Mouse (Mus musculus) granulocyte monocyte progenitor cell, adult 5-6 weeks (primary cell): ENCODE data around the gene Nup54. TPM values are rescaled to one million over a fixed set of nuclear protein-coding genes. Genes with fewer than 3 reads are reported as not detected.

ENCODE experiments used
- ATAC-seq: replicated peaks from 2 replicates; pipeline ENCODE4 v1.8.0; 2016; ENCODE audit warnings: mild to moderate bottlenecking, moderate TSS enrichment, inconsistent platforms; ENCODE audit not compliant: poor library complexity, severe bottlenecking
- total RNA-seq, 2 experiments: library from RNA; stranded (forward) in 1 of 2; stranded (reverse) in 1 of 2; fragments of 200-712, 200-1000 nt in 1 of 2; fragments of >200 nt in 1 of 2; fragmentation: Nextera tagmentation in 1 of 2; gene quantifications; 2 replicates each; pipeline ENCODE4 v1.2.3; 2014 to 2017

The Nup54 gene
- total RNA-seq, 2 experiments from 2014 or later, result 45.1 to 82.6 TPM

DNA sequence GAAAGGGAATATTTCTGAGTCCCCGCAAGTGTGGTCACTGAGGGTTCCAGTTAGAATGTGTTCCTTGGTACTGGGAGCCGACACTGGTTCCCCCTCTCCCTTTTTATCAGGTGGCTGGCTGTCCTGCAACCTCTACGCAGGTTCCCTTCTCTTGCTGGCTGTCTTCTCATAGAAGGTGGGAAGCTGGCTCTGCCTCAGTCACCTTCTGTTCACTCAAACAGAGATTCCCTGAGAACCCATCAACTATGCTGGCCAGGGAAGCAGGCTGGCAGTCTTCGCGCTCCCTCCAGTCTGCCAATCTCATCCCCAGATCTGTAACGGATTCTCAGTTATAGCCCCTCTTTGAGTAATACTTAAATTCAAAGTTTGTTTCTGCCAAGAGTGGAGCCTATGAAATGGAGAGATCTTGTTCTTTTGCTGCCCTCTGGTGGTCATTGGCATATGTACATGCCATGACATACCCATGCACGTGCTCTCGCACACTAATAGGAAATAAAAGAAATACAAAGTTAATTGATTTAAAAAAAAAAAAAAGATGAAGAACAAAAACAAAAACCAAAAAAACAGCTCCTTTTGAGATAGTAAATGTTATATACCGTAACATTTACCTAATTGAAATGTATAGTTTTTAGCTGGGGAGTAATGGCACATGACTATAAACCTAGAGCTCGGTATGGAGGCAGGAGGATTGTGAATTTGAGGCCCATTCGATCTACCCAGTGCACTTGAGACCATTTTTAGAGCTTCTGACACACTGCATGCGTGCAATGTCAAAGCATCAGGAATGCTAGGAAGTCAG is 53.3 kb downstream of the Nup54 start:
- ATAC-seq, result peak; percentile 82

DNA sequence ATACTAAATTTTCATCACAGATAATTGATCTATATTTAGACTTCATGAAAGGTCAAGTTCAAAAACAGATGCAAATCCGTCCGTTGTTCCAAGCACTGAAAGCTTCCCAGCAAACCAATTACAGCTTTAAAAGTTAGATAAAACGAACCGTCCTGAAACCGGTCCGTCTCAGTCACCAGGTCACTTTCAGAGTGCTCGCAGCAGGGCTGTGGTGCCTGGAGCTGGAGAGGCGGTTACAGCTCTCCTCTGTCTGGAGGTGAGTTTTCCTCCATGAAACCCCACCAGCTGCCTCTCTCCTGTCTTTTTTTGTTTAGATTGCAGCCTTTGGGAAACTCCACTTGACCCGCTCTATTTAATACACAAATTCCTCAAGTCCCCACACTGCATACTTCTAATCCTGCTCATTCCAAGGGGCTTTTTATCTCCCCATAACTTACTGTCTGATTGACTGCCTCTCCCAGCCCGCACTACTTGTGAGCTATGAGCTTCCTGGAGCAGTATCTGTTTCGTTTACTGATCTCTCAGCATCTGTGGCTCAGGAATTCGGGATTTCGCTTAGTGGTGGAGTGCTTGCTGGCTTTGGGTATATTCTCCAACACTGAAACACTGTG is 58.1 kb downstream of the Nup54 start:
- no peak for ATAC-seq

DNA sequence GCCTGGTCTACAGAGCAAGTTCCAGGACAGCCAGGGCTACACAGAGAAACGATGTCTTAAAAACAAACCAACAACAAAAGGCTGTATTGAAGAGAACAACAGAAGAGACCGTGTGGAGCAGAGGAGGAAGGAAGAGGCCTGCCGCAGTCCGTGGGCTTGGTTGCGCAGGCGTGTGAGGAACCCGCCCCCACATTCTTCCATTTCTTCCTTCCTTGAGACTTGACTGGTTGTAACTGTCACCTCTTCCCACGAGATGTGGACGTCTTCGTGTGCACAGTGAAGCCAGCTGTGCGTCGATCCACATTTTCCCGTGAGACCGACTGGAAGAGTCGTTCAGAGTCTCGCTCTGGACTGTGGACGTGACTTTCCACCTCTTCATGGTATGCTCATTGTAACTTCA is 59.7 kb downstream of the Nup54 start:
- ATAC-seq, result peak; percentile 86

GRCm38 (mm10) chr5:92374721-92375142 is 60.3 kb downstream of the Nup54 start:
- ATAC-seq, result peak; percentile 70

GRCm38 (mm10) chr5:92372605-92373004 is 62.4 kb downstream of the Nup54 start:
- no peak for ATAC-seq

DNA sequence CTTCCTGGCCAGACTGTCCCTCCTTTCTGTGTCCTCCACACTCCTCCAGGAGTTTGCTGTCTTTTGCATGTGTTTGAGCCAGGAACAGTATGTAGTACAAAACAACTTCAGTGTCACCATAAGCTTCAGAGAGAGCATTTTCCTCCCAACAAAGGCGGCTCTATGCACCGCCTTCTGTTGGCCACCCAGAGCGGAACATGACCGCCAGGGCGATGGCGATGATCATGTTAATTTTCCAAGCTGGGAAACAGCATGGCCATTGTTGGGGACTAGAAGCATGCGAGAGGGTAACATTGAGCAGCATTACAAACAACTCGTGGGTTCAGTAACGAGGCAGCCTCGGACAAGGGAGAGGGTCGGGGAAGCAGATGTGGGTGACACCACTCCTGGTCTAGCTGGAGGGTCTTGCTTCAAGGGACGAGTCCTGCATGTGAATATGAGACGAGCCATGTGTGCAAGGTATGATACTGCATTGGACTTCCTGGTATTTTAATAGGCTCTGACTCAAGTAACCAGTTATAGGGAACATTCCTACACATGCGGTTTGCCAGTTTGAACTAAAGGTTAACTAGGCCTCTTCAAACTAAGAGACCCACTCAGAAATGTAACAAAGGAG is 63.5 kb downstream of the Nup54 start:
- no peak for ATAC-seq

DNA sequence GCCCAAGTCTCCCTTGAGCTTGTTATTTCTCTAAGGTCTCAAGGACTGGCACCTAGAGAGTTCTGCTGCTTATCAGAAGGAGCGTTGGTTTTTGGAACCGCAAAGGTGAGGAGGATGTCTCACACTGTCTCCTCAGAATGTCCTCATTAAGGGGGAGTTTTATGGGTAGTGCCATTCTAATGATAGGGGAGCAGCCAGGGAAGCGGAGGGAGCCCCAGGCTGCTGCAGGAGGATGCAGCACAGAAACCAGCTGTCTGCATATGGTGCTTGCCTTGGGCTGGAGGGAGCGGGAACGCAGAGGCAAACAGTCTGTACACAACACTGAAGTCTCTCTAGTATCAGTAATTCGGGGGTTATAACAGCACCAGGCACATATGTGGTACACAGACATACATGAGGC is 64.1 kb downstream of the Nup54 start:
- no peak for ATAC-seq

- ATAC-seq, result no peak
Observed at GRCm38 (mm10) chr5:92370392-92370791, 64.6 kb downstream of the Nup54 start.

- peak; percentile 74 for ATAC-seq
Observed at GRCm38 (mm10) chr5:92369151-92369994, 65.6 kb downstream of the Nup54 start.

- peak; percentile 76 for ATAC-seq
Observed at GRCm38 (mm10) chr5:92368392-92368791, 66.6 kb downstream of the Nup54 start.

DNA sequence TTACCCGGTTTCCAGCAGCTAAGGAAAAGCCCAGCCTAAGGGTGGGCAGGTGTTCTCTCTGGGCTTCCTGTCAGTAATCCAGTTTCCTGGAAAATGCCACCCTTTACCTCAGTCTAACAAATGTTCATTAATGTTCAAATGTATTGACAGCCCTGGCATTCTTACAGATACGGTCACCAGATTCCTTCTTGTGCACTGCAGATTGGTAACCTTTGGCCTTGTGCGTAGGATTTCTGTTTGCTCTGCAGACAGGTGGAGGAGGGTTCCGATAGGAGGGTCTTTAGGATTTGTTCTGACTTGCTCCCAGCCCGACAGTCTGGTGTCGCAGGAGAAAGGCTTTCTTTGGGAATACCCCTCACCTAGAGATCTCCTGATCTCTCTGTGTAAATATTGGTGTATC is 68.5 kb downstream of the Nup54 start:
- ATAC-seq, result no peak

Other genes starting within 250 kb of the Nup54 start
- gene U90926, start 219.8 kb downstream of the Nup54 start, total RNA-seq (2014; fragmentation: Nextera tagmentation), result not detected in 2 replicates
- not detected in 2 replicates for gene U90926, start 219.8 kb downstream of the Nup54 start, total RNA-seq (2017)
- gene Ppef2, start 178.9 kb downstream of the Nup54 start, total RNA-seq (2014; fragmentation: Nextera tagmentation), result not detected in 2 replicates
- not detected in 2 replicates for gene Ppef2, start 178.9 kb downstream of the Nup54 start, total RNA-seq (2017)
- 5.8 and 17.9 TPM in 2 replicates for gene Naaa, start 157.0 kb downstream of the Nup54 start, total RNA-seq (2014; fragmentation: Nextera tagmentation)
- 7.2 and 11.9 TPM in 2 replicates for gene Naaa, start 157.0 kb downstream of the Nup54 start, total RNA-seq (2017)
- 41.2 and 46.9 TPM in 2 replicates for gene Sdad1, start 124.7 kb downstream of the Nup54 start, total RNA-seq (2014; fragmentation: Nextera tagmentation)
- gene Sdad1, start 124.7 kb downstream of the Nup54 start, total RNA-seq (2017), result 67.5 and 84.2 TPM in 2 replicates
- gene Cxcl9, start 107.1 kb downstream of the Nup54 start, total RNA-seq (2014; fragmentation: Nextera tagmentation), result not detected in 2 replicates
- gene Cxcl9, start 107.1 kb downstream of the Nup54 start, total RNA-seq (2017), result 0.22 and 0.52 TPM in 2 replicates
- 1.1 TPM in 1 of 2 replicates, not detected in the other for gene Art3, start 103.4 kb downstream of the Nup54 start, total RNA-seq (2014; fragmentation: Nextera tagmentation)
- gene Art3, start 103.4 kb downstream of the Nup54 start, total RNA-seq (2017), result 4.8 TPM in 1 of 2 replicates, not detected in the other
- not detected in 2 replicates for gene Cxcl10, start 86.3 kb downstream of the Nup54 start, total RNA-seq (2014; fragmentation: Nextera tagmentation)
- 4.6 and 18.8 TPM in 2 replicates for gene Cxcl10, start 86.3 kb downstream of the Nup54 start, total RNA-seq (2017)
- gene Scarb2, start 71.6 kb upstream of the Nup54 start, total RNA-seq (2014; fragmentation: Nextera tagmentation), result 17.2 and 20.9 TPM in 2 replicates
- gene Scarb2, start 71.6 kb upstream of the Nup54 start, total RNA-seq (2017), result 41.2 and 43.1 TPM in 2 replicates
- gene Fam47e, start 119.8 kb upstream of the Nup54 start, total RNA-seq (2014; fragmentation: Nextera tagmentation), result not detected in 2 replicates
- gene Fam47e, start 119.8 kb upstream of the Nup54 start, total RNA-seq (2017), result not detected in 2 replicates
- gene Stbd1, start 167.8 kb upstream of the Nup54 start, total RNA-seq (2014; fragmentation: Nextera tagmentation), result 0.88 and 2.6 TPM in 2 replicates
- 0.78 TPM in 1 of 2 replicates, not detected in the other for gene Stbd1, start 167.8 kb upstream of the Nup54 start, total RNA-seq (2017)
- gene Ccdc158, start 240.1 kb upstream of the Nup54 start, total RNA-seq (2014; fragmentation: Nextera tagmentation), result 0.58 and 3.1 TPM in 2 replicates
- 4.2 and 5.3 TPM in 2 replicates for gene Ccdc158, start 240.1 kb upstream of the Nup54 start, total RNA-seq (2017)
- gene Shroom3, start 248.2 kb upstream of the Nup54 start, total RNA-seq (2014; fragmentation: Nextera tagmentation), result not detected in 2 replicates
- gene Shroom3, start 248.2 kb upstream of the Nup54 start, total RNA-seq (2017), result 0.09 TPM in 1 of 2 replicates, not detected in the other